Mouse (Mus musculus) liver, embryonic 13.5 days (tissue): ENCODE data around the gene Baz2b. TPM values are rescaled to one million over a fixed set of nuclear protein-coding genes. Genes with fewer than 3 reads are reported as not detected.

Experiments
- ATAC-seq: fragments of 200-750 bp; cut with Nextera tagmentation; 2 replicates; pipeline ENCODE4 v1.8.0; 2017; ENCODE audit warnings: low read depth, mild to moderate bottlenecking, moderate number of reproducible peaks, moderate library complexity
- DNase-seq: peaks from one replicate; pipeline ENCODE4 v3.0.0; 2022
- H3K27ac ChIP-seq: fragments of 300-500 bp; sonication (generic); 2 replicates; pipeline ENCODE4 v1.5.1; 2015; ENCODE audit warnings: moderate library complexity, mild to moderate bottlenecking, inconsistent platforms
- H3K27me3 ChIP-seq: fragments of 300-500 bp; sonication (generic); 2 replicates; pipeline ENCODE4 v1.6.1; 2015; ENCODE audit warnings: mild to moderate bottlenecking, inconsistent platforms
- H3K36me3 ChIP-seq: fragments of 300-500 bp; sonication (generic); 2 replicates; pipeline ENCODE4 v1.6.1; 2015; ENCODE audit warnings: mild to moderate bottlenecking, inconsistent platforms
- H3K4me1 ChIP-seq: fragments of 300-500 bp; sonication (generic); replicated peaks from 2 replicates; pipeline ENCODE4 v1.6.1; 2015; ENCODE audit warnings: inconsistent platforms
- H3K4me2 ChIP-seq: fragments of 300-500 bp; sonication (generic); 2 replicates; pipeline ENCODE4 v1.6.1; 2015; ENCODE audit warnings: inconsistent platforms, mild to moderate bottlenecking, moderate library complexity
- H3K4me3 ChIP-seq: fragments of 300-500 bp; sonication (generic); replicated peaks from 2 replicates; pipeline ENCODE4 v1.5.1; 2015; ENCODE audit warnings: mild to moderate bottlenecking, inconsistent platforms
- H3K9ac ChIP-seq: fragments of 300-500 bp; sonication (generic); 2 replicates; pipeline ENCODE4 v1.6.1; 2015; ENCODE audit warnings: mild to moderate bottlenecking, inconsistent platforms
- H3K9me3 ChIP-seq: fragments of 300-500 bp; sonication (generic); replicated peaks from 2 replicates; pipeline ENCODE4 v1.6.1; 2016; ENCODE audit warnings: inconsistent platforms
- WGBS: fragments of 180-500 bp; shearing (Covaris S2); methylation state at CpG from one replicate; pipeline ENCODE4 v1.1.7; 2015; ENCODE audit not compliant: insufficient replicate concordance; 5-methylcytosine and 5-hydroxymethylcytosine counted together
- polyA plus RNA-seq: library from polyadenylated mRNA; unstranded; fragments of >200 nt; fragmentation: Nextera tagmentation; extraction: Ambion mirVana; gene quantifications from 2 replicates; pipeline ENCODE4 v1.2.1, GENCODE M21; 2015

Gene Baz2b
- polyA plus RNA-seq, 1 experiment from 2014 or later, result 14.4 TPM

- no peak overlapping the region for H3K4me2 ChIP-seq
- no peak for DNase-seq
- no peak for ATAC-seq
- peaks cover 14% of the 10 kb centered on the region for H3K4me1 ChIP-seq
- H3K27me3 ChIP-seq, result no peaks in the 10 kb centered on the region
- H3K4me3 ChIP-seq, result no peak overlapping the region
- no peak overlapping the region for H3K9ac ChIP-seq
- H3K27ac ChIP-seq, result no peak overlapping the region
- H3K36me3 ChIP-seq, result no peaks in the 10 kb centered on the region
- no peaks in the 10 kb centered on the region for H3K9me3 ChIP-seq
Measured at GRCm38 (mm10) chr2:59991775-59992174, 217.9 kb downstream of the Baz2b start.

GRCm38 (mm10) chr2:59987521-59987920, 222.1 kb downstream of the Baz2b start:
- no peaks in the 10 kb centered on the region for H3K27me3 ChIP-seq
- ATAC-seq (no peak), DNase-seq (no peak)
- H3K4me2 ChIP-seq, result no peak overlapping the region
- peaks cover 12% of the 10 kb centered on the region for H3K4me1 ChIP-seq
- H3K36me3 ChIP-seq, result 0 out of 2 replicates have a peak, but pooled peaks cover 4% of the 10 kb centered on the region
- H3K4me3 ChIP-seq, result no peak overlapping the region
- 60% methylated on average over 6 of the region's 6 CpGs for WGBS
- H3K27ac ChIP-seq, result no peak overlapping the region
- no peak overlapping the region for H3K9ac ChIP-seq
- no peaks in the 10 kb centered on the region for H3K9me3 ChIP-seq

GRCm38 (mm10) chr2:59979488-59980220, 230.0 kb downstream of the Baz2b start:
- DNase-seq (no peak), ATAC-seq (no peak)
- WGBS, result 68% methylated on average over 6 of the region's 6 CpGs
- H3K27ac ChIP-seq, result no peak overlapping the region
- H3K36me3 ChIP-seq, result 0 out of 2 replicates have a peak, but pooled peaks cover 4% of the 10 kb centered on the region
- no peaks in the 10 kb centered on the region for H3K27me3 ChIP-seq
- H3K4me3 ChIP-seq, result no peak overlapping the region
- no peak overlapping the region for H3K4me2 ChIP-seq
- H3K9me3 ChIP-seq, result no peaks in the 10 kb centered on the region
- H3K4me1 ChIP-seq, result peaks cover under 1% of the 10 kb centered on the region
- no peak overlapping the region for H3K9ac ChIP-seq

GRCm38 (mm10) chr2:59976680-59977079, 233.0 kb downstream of the Baz2b start:
- Histone ChIP-seq H3K36me3 (no peaks in the 10 kb centered on the region), H3K4me1 (peaks cover 22% of the 10 kb centered on the region), H3K27ac (no peak overlapping the region), H3K27me3 (no peaks in the 10 kb centered on the region), H3K4me3 (no peak overlapping the region), H3K9me3 (no peaks in the 10 kb centered on the region), H3K4me2 (no peak overlapping the region), H3K9ac (no peak overlapping the region)
- no peak for DNase-seq
- WGBS, result 83% methylated on average over 5 of the region's 5 CpGs
- no peak for ATAC-seq

- Histone ChIP-seq H3K27me3 (no peaks in the 10 kb centered on the region), H3K4me1 (peaks cover 22% of the 10 kb centered on the region), H3K36me3 (no peaks in the 10 kb centered on the region), H3K9me3 (no peaks in the 10 kb centered on the region), H3K9ac (no peak overlapping the region), H3K4me3 (no peak overlapping the region), H3K4me2 (no peak overlapping the region), H3K27ac (no peak overlapping the region)
- 73% methylated on average over 6 of the region's 6 CpGs for WGBS
- DNase-seq (no peak), ATAC-seq (no peak)
Measured at GRCm38 (mm10) chr2:59975772-59976171, 233.9 kb downstream of the Baz2b start.

- peaks cover 2% of the 10 kb centered on the region for H3K36me3 ChIP-seq
- no peak for ATAC-seq
- no peak overlapping the region for H3K9ac ChIP-seq
- H3K27me3 ChIP-seq, result no peaks in the 10 kb centered on the region
- no peak for DNase-seq
- no peak overlapping the region for H3K4me3 ChIP-seq
- WGBS, result 62% methylated on average over 5 of the region's 5 CpGs
- H3K4me1 ChIP-seq, result peaks cover 22% of the 10 kb centered on the region
- no peak overlapping the region for H3K4me2 ChIP-seq
- H3K27ac ChIP-seq, result no peak overlapping the region
- no peaks in the 10 kb centered on the region for H3K9me3 ChIP-seq
Measured at GRCm38 (mm10) chr2:59973962-59974361, 235.7 kb downstream of the Baz2b start.

GRCm38 (mm10) chr2:59973104-59973641, 236.5 kb downstream of the Baz2b start:
- 31% methylated on average over 4 of the region's 4 CpGs for WGBS
- peaks cover 22% of the 10 kb centered on the region for H3K4me1 ChIP-seq
- ATAC-seq, result peak; percentile 76
- no peak overlapping the region for H3K4me2 ChIP-seq
- no peaks in the 10 kb centered on the region for H3K27me3 ChIP-seq
- peaks cover 10% of the 10 kb centered on the region for H3K36me3 ChIP-seq
- no peaks in the 10 kb centered on the region for H3K9me3 ChIP-seq
- no peak overlapping the region; the same call in 1 of the 2 replicates for H3K9ac ChIP-seq
- H3K4me3 ChIP-seq, result no peak overlapping the region
- peak; percentile 6 for DNase-seq
- 0 out of 2 replicates have a peak overlapping the region, but pooled peaks have one; percentile 35 for H3K27ac ChIP-seq

GRCm38 (mm10) chr2:59970511-59970910, 239.1 kb downstream of the Baz2b start:
- H3K36me3 ChIP-seq, result peaks cover 21% of the 10 kb centered on the region
- ATAC-seq, result no peak

GRCm38 (mm10) chr2:59969099-59969498, 240.5 kb downstream of the Baz2b start:
- WGBS, result 63% methylated on average over 10 of the region's 10 CpGs
- Histone ChIP-seq H3K9ac (no peak overlapping the region), H3K36me3 (peaks cover 21% of the 10 kb centered on the region), H3K27me3 (no peaks in the 10 kb centered on the region), H3K4me2 (no peak overlapping the region), H3K4me3 (no peak overlapping the region), H3K27ac (no peak overlapping the region), H3K9me3 (no peaks in the 10 kb centered on the region), H3K4me1 (peaks cover 18% of the 10 kb centered on the region)
- no peak for ATAC-seq
- DNase-seq, result no peak

More at GRCm38 (mm10) chr2:59970511-59970910, 239.1 kb downstream of the Baz2b start:
- no peaks in the 10 kb centered on the region for H3K9me3 ChIP-seq
- WGBS, result 77% methylated on average over 9 of the region's 9 CpGs
- no peak for DNase-seq
- H3K4me1 ChIP-seq, result peaks cover 22% of the 10 kb centered on the region
- no peak overlapping the region for H3K9ac ChIP-seq
- no peaks in the 10 kb centered on the region for H3K27me3 ChIP-seq
- no peak overlapping the region for H3K4me3 ChIP-seq
- no peak overlapping the region for H3K27ac ChIP-seq
- H3K4me2 ChIP-seq, result no peak overlapping the region

GRCm38 (mm10) chr2:59968593-59968992, 241.0 kb downstream of the Baz2b start:
- WGBS, result 78% methylated on average over 7 of the region's 7 CpGs
- H3K4me3 ChIP-seq, result no peak overlapping the region
- ATAC-seq, result no peak

GRCm38 (mm10) chr2:59966454-59966853, 243.2 kb downstream of the Baz2b start:
- H3K27me3 ChIP-seq, result no peaks in the 10 kb centered on the region
- 85% methylated on average over 6 of the region's 6 CpGs for WGBS
- no peak overlapping the region for H3K27ac ChIP-seq

More at GRCm38 (mm10) chr2:59968593-59968992, 241.0 kb downstream of the Baz2b start:
- H3K27me3 ChIP-seq, result no peaks in the 10 kb centered on the region
- no peak overlapping the region for H3K4me2 ChIP-seq
- H3K9me3 ChIP-seq, result no peaks in the 10 kb centered on the region
- H3K9ac ChIP-seq, result no peak overlapping the region
- peaks cover 21% of the 10 kb centered on the region for H3K36me3 ChIP-seq
- no peak overlapping the region for H3K27ac ChIP-seq
- no peak for DNase-seq
- peaks cover 13% of the 10 kb centered on the region for H3K4me1 ChIP-seq

GRCm38 (mm10) chr2:59963011-59963410, 246.6 kb downstream of the Baz2b start:
- Histone ChIP-seq H3K4me1 (no peaks in the 10 kb centered on the region), H3K4me3 (no peak overlapping the region), H3K4me2 (no peak overlapping the region), H3K27ac (no peak overlapping the region), H3K27me3 (no peaks in the 10 kb centered on the region), H3K9ac (no peak overlapping the region), H3K36me3 (peaks cover 31% of the 10 kb centered on the region), H3K9me3 (no peaks in the 10 kb centered on the region)
- WGBS, result 73% methylated on average over 5 of the region's 5 CpGs
- no peak for ATAC-seq
- DNase-seq, result no peak

More at GRCm38 (mm10) chr2:59966454-59966853, 243.2 kb downstream of the Baz2b start:
- Histone ChIP-seq H3K36me3 (peaks cover 29% of the 10 kb centered on the region), H3K9me3 (no peaks in the 10 kb centered on the region), H3K4me2 (no peak overlapping the region), H3K4me3 (no peak overlapping the region), H3K9ac (no peak overlapping the region), H3K4me1 (no peaks in the 10 kb centered on the region)
- DNase-seq (no peak), ATAC-seq (no peak)
